Mouse (Mus musculus) cerebellum, adult 2 months (tissue): ENCODE results near the gene Zfp978.
"Not testable (repeated sequence)": the region's sequence is repeated elsewhere in the genome, so short reads cannot be mapped to it uniquely, and the experiment has no call there.

Experiments
- CTCF ChIP-seq: fragments of 200-500 bp; IDR thresholded peaks from 2 replicates; pipeline ENCODE4 v1.5.1; 2011; ENCODE audit warnings: low read depth, mild to moderate bottlenecking, control low read depth, low read length, moderate library complexity, borderline replicate concordance; ENCODE audit not compliant: insufficient read depth
- POLR2A ChIP-seq: fragments of 200-500 bp; IDR thresholded peaks from 2 replicates; pipeline ENCODE4 v1.6.1; 2011; ENCODE audit warnings: low read length, control low read depth, borderline replicate concordance; ENCODE audit not compliant: insufficient read depth

- TF ChIP-seq CTCF, POLR2A: not testable (repeated sequence)
These were observed 36.1 kb downstream of the Zfp978 start for GRCm38 (mm10) chr4:147397201-147397600.
